Mouse (Mus musculus) kidney, adult 8-10 months (tissue): ENCODE results near the gene Nacad.

Experiments
- DNase-seq, 2 experiments: peaks; one replicate each; pipeline ENCODE4 v3.0.0; 2022

Nacad gene

DNA sequence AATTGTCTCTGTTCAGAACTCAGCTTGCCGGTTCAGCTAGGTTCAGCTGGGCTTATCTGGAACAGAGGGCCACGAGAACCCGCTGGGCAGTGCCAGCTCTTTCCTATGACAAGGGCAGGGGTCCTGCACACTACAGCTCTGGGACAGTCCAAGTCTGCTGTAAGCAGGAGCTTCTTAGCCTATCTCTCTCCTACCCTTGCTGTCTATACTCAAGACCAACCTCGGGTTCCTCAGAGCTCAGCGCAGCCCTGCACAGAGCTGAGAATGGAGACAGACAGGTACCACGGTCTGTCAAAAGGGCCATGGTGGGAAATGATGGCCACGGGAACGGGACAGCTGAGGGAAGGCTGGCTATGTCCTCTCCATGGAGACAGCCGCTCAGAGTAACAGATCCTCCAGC lies 2.6 kb downstream of the Nacad start:
- DNase-seq = no peak

DNA sequence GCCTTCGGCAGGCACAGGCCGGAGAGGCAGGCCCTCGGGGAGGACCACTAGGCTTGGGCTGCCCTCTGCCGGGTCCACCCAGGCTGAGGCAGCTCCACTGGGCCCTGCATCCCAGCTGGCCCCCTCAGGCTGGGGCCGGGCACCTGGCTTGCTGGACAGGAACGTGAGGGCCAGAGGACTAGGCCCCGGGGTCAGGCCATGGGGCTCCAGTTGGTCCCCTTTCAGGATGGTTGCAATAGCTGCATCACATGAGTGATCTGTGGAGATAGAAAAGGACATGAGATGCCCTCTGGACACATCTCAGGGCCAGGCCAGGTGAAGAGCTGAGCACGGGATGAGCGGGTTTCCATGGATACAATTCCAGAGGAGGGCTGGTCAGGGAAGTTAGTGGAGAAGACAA lies 3.2 kb downstream of the Nacad start:
- DNase-seq = no peak

DNA sequence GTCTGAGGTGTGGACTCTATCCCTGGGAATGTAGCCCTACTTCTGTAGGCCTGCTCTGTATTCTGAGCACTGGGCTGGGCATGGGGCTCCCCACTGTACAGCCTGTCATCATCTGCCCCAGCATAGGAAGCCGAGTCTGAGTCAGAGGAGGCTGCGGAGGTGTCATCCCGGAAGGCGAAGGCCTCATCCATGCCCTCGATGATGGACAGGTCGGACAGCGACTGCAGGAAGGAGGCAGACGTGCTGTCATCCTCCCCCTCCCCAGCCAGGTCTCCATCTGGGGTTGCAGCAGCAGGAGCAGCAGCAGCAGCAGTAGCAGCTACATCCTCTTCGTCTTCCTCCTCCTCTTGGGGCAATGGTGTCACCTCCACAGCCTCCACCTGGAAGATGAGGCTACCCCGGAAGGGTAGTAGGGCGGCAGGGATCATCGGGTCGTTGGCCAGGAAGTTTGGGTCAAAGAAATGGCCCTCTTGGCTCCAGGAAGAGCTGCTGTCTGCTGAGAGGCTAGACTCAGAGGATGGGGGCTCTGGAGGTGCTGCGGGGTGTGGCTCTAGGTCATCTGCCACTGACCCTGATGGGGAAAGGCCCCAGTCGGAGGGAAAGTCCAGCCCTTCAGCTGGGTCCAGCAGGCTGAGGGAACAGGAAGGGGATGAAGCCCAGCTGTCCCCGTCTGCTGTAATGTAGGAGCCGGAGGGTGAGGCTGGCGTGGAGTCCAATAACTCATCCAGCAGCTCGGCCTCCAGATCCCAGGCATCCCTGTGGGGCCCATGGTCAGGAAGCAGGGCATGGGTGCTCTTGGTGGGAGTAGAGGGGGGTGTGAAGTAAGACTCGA lies 4.0 kb downstream of the Nacad start:
- no peak for DNase-seq

DNA sequence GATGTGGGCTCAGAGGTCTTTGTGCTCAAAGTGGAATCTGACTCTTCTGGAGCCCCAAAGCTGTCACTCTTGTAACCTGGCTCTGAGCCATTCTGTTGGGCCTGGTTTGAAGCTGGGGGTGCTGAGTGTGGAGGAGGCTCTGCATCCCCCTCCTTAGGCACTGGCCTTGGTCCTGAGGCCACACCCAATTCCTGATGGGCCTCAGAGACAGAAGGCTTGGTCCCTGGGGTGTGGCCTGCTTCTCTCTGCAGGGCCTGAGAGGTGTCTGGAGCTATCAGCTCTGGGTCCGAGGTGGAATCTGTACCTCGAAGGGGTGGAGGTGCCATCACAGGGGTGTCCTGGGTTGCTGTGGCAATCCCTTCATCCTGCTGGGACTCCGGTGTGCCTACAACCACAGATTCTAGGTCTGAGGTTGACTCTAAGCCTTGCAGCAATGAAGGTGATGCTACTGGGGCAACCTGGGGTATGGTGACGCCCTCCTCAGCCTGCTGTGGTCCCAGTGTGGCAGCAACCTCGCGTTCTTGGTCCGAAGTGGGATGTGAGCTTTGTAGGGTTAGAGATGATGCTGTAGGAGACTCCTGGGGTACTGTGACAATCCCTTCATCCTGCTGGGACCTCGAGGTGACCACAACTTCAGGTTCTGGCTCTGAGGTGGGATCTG lies 5.4 kb downstream of the Nacad start:
- no peak for DNase-seq

DNA sequence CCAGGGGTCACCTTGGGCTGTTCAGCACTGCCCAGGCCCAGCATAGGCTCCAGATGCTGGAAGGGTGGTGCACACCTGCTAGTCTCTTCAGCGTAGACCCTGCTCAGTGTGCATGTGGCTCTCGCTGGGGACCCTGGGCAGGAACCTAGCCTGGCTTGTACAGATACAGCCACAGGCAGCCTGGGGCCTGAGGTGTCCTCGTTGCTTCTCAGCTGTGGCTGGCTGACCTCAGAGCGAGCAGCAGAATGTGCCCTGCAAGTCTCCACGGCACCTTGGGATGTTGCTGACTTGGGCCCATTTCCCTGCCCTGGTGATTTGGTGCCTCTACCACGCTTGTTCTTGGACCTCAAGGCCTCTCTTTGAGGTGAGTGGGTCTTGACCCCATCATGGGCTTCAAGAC lies 6.0 kb downstream of the Nacad start:
- DNase-seq = no peak

DNA sequence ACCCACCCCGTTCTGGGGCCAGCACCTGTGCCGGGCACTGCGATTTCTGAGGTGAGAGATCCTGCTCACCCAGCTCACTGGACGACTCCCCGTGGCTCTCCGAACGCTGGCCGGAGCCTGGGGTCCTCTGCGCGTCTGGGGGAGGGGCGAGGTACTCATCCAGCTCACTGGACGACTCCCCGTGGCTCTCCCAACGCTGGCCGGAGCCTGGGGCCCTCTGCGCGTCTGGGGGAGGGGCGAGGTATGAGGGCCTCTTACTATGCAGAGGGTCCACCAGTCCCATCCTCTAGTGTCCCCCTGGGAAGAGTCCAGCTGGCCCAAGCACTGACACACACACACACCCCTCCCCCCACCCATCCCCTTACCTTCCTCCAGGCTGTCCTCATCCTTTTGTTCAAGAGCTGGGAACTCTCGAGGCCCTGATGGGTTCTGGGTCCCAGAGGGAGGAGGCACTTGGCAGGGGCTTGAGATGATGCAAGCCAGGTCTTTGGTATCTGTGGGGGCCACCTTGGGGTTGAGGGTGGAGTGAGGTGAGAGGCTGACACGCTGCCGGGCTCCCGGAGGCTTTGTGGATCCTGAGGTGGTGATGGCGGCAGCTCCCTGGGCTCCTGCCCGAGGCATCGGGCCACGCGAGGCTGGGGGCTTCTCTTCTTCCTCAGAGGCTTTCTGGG lies 6.7 kb downstream of the Nacad start:
- no peak for DNase-seq

DNA sequence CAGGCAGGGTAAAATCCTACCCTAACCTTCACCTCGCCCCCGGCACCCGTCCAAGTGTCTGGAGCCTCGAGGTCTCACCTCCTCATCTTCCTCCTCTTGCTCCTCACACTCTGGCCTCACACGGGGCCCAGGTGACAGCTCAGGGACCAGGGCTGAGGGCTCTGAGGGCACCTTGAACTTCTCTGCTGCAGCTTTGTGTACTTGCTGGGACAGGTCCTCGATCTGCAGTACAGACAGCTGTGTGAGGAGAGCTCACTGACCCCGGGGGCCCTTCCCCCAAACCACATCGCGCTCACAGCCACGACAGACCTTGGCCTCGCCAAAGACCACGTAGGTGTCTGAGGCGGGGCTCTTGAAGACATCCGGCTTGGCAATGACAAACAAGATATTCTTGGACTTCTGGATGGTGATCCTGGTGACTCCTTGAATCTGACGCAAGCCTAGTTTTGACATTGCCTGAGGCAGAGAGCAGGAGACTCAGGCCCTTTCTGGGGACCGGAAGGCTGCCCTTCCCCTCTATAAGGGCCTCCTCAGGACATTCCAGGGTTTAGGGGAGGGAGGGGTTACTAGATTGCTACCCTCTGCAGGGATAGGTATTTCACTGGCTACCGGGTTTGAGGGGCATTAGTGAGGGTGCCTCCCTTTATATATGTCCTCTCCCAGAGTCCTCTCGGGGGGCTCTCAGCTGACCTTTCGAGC lies 7.5 kb downstream of the Nacad start:
- DNase-seq = no peak

DNA sequence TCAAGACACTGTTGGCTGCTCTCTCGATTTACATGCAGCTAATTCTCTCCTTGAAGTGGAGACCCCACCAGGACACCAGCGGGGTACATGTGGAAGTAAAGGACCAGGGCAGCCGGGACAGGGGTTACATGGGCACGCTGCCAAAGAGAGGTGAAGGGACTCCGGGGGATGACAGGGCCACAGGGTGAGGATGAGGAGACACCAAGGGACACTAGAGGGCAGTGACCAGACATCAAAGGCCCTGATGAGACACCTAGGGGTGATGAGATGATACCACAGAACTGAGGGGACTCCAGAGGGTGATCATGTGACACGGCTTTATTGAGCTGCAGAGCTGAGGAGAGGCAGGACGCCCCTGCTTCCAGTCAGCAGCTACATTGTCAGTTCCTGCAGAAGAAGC lies 8.3 kb downstream of the Nacad start:
- DNase-seq = no peak

DNA sequence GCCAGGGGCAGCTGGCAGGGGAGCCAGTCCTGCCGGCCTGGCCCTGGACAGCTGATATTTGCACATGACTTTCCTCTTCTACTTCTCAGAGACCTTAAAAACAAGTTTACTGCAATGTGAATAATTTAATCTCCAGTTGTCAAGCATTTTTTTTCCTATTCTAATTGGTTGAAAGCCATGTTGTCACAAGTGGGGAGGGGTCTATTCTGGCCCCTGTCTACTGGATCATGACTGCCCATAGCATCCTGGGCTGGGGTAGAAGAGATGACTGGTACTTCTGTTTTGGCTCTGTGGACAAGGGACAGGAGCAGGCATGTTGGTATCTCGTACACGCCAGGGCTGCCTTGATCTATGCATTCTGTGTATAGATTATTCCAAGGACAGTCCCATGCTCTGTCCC lies 9.2 kb downstream of the Nacad start:
- DNase-seq = no peak

DNA sequence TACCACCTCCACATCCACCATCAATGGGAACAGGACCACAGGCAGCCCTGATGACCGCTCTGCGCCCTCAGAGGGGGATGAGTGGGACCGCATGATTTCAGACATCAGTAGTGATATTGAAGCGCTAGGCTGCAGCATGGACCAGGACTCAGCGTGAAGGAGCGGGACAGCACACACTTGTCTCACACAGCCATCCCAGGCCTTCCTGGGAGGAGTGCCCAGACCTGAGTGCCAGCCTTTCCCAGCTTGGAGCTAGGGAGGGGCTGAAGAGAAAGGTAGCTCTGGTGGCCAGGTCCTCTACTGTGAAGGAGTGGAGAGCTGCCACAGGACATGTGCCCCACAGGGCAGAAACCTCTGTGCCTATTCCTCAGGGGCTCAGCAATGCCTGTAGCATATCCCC lies 9.6 kb downstream of the Nacad start:
- DNase-seq = no peak

DNA sequence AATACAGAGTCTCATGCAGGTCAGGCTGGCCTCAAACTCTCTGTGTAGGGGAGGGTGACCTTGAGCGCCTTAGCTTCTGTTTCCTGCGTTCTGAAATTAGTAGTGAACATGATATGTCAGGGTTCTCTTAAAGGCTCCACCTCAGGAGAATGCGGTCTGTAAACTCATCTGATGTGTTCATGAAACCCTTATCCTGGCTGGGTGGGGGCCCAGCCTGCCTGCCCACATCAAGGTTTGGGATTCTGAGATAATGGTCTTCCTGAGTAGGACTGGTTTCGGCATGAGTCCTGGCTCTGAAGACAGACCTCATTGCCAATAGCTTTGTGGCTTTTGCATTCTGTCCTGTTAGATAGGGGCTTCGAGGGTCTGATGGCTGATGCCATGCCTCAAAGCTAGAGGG lies 10.5 kb downstream of the Nacad start:
- DNase-seq = no peak

DNA sequence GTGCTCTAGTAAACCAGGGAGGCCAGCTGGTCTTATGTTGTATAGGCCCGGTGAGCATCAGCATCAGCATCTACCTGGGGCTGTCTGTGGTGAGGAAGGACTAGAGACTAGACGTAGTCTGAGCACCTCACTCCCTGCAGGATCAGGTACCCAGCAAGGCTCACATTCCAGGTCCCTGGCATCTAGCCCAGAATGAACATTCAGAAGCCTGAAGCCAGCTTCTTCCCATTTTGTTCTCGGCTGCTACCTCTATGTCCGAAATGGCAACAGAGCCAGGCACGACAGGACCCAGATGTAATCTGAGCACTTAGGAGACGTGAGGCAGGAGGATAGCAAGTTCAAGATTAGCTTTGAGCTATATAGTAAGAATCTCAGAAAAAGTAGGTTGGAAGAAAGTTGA lies 11.0 kb downstream of the Nacad start:
- peak in 1 of 2 experiments; percentile 12 for DNase-seq

DNA sequence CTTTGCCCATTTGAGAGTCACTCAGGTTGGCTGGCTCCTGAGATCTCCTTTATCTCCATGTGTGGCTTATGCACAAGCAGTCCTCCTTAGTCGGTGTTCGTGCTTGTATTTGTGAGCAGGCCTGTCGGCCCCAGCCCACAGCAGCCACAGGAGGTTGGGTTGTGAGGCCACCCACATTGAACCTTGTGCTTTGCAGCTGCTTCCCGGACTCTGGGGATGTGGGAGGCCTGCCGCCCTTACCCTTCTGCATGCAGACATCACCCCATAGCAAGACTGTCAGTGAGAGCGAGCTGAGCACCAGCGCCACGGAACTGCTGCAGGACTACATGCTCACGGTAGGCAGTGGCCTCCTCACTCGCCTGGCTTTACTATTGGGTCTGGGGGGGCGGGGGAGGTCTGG lies 12.4 kb downstream of the Nacad start:
- no peak for DNase-seq

DNA sequence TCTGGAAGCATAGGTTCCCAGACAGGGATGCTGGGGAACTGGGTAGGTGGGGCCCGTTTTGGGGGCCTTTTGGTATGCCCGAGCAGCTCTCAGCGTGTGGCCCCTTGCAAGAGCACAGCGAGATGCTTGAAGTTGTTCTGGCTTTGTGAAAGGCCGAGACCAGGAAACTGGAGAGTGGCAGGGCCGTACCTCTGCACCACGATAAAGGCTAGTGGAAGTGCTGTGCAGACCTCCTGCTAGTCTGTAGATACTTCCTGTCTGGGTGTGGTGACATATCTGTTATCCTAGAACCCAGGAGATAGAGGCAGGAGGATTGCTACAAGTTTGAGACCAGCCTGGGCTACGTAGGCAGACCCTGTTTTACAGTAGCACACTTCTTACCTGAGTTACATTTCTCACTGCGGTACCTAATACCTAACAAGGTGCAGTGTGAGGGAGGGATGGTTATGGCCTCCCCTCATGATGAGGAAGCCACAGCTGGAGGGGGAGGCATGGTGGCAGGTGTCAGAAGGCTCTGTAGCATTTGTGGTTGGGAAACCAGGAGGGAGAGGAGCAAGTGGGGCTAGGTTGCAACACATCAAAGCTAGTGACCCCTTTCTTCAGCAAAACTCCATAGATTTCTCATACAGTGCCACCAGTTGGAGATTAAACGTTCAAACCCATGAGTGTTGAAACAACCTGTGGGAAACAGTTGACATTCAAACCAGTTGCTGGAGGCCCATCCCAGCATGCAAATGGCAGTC lies 14.7 kb downstream of the Nacad start:
- DNase-seq = no peak

DNA sequence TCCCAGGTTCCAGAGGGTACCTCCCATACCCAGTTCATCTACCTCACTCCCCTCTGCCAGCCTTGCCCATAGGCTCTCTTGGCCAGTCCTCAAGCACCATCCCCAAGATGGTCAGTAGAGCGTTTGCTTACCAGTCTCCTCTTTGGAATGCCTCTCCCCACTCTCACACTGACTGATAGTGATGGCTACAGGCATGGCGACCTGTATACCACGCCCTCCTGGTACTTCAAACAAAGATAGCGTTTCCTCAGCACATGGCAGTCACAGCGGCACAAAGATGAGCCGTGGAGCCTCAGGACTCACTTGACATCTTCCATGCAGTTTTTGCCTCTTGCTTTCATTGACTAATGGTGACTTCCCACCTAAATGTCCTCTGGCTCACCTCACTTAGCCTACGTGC lies 16.0 kb downstream of the Nacad start:
- DNase-seq = no peak

DNA sequence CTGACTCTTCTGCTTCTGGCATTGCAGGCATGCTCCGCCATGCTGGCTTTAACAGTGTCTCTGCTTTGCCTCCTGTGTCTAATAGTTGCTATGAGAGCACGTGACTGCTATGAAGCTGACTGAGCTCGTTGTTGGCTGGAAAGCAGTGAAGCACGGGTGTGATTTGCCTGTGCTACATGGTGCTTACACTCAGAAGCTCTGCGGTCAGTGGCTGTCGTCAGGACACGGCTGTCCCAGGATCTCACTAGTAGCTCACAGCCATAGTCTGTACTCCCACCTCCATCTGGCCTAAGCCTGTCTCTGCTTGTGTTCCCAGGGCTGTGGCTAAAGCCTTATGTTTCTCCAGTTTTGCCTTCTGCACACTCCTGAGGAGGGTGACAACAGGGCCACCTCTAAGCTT lies 17.6 kb downstream of the Nacad start:
- DNase-seq = no peak

DNA sequence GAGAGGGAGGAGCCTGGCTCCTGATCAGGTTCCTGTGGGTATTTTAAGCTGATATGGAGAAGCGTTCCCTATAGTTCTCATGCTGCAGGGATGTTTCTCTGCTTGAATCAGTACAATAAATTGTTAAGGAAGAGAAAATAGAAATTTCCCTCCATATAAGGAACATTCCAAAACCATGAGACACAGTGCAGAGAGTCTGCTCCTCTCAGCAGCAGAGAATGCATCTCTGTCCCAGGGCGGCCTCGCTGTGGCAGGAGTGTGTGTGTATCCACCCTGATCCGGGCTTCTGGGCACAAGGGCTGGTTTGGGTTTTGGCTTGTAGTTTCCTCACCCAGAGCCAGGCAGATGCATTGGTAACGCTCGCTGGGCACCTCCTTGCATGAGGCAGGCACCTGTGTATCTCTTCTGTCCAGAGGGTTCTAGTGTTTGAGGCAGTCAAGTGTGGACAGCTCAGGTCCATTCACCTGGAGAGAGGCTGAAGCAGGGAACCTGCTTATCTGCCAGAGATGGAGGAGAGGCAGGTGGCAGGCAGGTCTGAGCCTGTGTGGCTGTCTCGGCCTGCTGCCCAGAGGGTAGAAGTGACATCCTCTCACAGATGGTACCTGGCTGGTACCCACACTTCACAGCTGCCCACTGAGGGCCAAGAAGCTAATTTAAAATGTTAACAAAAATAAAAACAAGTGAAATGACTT lies 18.5 kb downstream of the Nacad start:
- no peak for DNase-seq

DNA sequence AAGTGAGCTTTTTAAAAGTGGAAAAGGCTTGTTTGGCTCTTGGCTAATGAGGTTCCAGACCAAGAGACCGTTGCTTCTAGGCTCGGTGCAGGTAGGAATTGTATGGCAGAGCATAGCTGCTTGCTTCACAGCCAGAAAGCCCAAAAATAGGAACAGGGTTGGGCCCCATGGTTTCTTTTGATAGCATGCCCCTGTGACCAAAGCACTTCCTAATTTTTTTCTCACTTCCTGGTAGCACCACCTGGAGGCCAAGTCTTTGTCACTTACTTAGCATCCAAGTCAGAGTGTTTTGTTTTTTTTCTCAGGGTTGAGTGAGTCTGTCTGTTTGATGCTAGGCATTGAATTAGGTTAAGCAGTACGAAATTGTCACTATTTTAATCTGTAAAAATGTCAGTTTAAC lies 19.2 kb downstream of the Nacad start:
- no peak for DNase-seq

DNA sequence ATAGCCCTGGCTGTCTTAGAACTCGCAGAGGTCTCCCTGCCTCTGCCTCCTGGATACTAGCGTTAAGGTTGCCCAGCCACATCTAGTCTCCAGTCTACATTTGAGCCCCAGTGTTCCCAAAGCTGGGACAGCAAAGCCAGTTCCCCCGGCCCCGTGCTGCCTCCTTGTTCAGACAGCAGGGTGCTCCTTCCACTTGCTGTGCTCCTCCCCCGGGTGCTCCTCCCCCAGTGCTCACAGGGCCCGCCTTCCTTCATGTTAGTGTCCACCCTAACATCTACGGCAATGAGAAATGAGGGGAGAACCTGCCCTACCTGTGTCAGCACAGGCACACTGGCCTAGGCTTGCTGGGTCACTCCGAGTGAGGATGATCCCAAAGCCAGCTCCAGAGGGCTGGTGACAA lies 20.1 kb downstream of the Nacad start:
- DNase-seq = no peak

DNA sequence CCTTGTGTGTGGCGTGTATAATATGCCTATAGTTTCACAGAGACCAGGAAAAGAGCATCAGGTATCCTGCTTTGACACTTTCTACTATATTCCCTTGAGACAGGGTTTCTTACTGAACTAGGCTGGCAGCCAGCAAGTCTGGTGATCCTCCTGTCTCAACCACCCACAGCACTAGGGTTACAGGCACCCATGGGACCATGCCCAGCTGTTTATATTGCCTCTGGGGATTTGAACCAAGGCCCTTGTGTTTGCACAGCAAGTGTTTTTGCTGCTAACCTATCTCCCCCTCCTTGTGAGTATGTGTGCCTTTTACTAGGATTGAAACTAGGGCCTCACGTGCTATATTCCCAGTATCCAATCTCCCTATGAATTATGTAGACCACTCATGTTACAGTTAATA lies 24.3 kb downstream of the Nacad start:
- no peak for DNase-seq

DNA sequence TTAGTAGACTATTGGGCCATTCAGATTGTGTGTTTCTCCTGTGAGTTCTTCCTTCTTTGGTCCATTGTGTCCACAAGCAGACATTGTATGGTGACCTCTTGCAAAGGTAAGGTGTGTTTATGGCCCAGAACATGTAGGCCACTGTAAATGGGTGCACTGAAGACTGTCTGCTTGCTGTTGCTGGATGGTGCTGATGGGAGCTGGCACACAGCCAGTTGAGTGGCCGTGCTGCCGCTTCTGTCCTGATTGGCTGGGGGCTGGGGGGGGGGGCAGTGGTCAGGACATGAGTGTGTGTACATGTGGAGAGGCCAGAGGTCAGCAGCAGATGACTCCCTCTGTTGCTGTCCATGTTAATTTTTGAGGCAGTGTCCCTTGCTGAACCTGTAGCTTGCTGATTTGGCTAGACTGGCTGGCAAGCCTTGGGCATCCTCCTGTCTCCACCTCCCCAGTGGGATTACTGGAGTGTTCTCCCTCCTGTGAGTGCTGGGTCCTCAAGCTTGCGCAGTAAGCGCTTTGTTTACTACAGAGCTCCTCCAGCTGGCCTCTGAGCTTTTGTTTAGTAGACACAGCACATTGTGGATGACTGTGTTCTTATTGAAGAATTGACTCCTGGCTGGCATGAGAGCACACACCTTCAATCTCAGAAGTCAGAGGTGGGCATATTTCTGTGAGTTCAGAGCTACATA lies 25.6 kb downstream of the Nacad start:
- DNase-seq = no peak

DNA sequence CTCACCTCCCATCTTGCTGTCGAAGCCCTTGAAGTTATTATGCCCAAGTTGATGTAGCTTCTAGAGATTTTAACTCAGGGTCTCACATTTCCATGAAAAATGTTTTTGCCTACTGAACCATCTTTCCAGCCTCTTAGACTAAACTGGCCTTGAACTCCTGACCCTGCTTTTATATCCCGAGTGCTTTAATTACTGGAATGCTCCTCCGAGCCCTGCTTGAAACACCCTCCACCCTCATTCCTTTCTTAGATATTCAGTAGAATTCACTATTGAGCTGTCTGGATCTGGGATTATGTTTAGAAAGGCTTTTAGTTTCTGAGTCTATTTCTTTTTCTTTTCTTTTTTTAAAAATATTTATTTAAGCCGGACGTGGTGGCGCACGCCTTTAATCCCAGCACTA lies 26.5 kb downstream of the Nacad start:
- DNase-seq = no peak
